Mouse (Mus musculus): ENCODE measurements around the gene Lsm10. TPM values are rescaled to one million over a fixed set of nuclear protein-coding genes. Genes with fewer than 3 reads are reported as not detected.
A peak's percentile ranks its signal among the peaks of the same experiment; 100 is the strongest.

Lsm10 gene
- polyA plus RNA-seq (2015; fragmentation: Nextera tagmentation; extraction: Ambion mirVana), result 51.3 and 55.8 TPM in 2 replicates

GRCm38 (mm10) chr4:126096464-126097111 is at the start of gene Lsm10:
Gene Lsm10, plus strand, starts transcription at chr4:126096623.
- peak; percentile 97 for ATAC-seq
- 3% methylated on average over 35 of the region's 37 CpGs for WGBS
- Histone ChIP-seq H3K9me3 (ENCODE audit: control insufficient read depth, low read length) (no peaks in the 10 kb centered on the region), H3K4me3 (ENCODE audit: low read length) (peak within 1 kb of the TSS; percentile 72), H3K9ac (ENCODE audit: low read depth, low read length) (peak within 1 kb of the TSS; percentile 80), H3K36me3 (ENCODE audit: control insufficient read depth, insufficient read depth, low read length) (no peaks in the 10 kb centered on the region), H3K4me1 (ENCODE audit: control insufficient read depth, insufficient read depth, low read depth, low read length) (peaks cover 3% of the 10 kb centered on the region), H3K4me2 (ENCODE audit: low read length) (peak within 1 kb of the TSS; percentile 74), H3K27ac (ENCODE audit: low read depth, low read length) (peak within 1 kb of the TSS; percentile 88), H3K27me3 (replicated peaks; ENCODE audit: control insufficient read depth, insufficient read depth, low read length) (no peaks in the 10 kb centered on the region)

GRCm38 (mm10) chr4:126046851-126047585 is 49.4 kb upstream of the Lsm10 start, which contains the start of gene Mrps15:
Gene Mrps15, plus strand, starts transcription at chr4:126046925.
- H3K27me3 ChIP-seq (replicated peaks; ENCODE audit: control insufficient read depth, insufficient read depth, low read length), result no peaks in the 10 kb centered on the region
- WGBS, result under 1% methylated on average over 51 of the region's 56 CpGs
- H3K4me2 ChIP-seq (ENCODE audit: low read length), result peak within 1 kb of the TSS; percentile 77
- peak within 1 kb of the TSS; percentile 86 for H3K4me3 ChIP-seq (ENCODE audit: low read length)
- peak; percentile 96 for ATAC-seq
- peak within 1 kb of the TSS; percentile 86 for H3K27ac ChIP-seq (ENCODE audit: low read depth, low read length)
- H3K9ac ChIP-seq (ENCODE audit: low read depth, low read length), result peak within 1 kb of the TSS; percentile 88
- H3K36me3 ChIP-seq (ENCODE audit: control insufficient read depth, insufficient read depth, low read length), result peaks cover 7% of the 10 kb centered on the region; the same call in 1 of the 2 replicates
- H3K4me1 ChIP-seq (ENCODE audit: control insufficient read depth, insufficient read depth, low read depth, low read length), result peaks cover 10% of the 10 kb centered on the region
- H3K9me3 ChIP-seq (ENCODE audit: control insufficient read depth, low read length), result no peaks in the 10 kb centered on the region

- peaks cover 28% of the 10 kb centered on the region for H3K36me3 ChIP-seq (ENCODE audit: control insufficient read depth, insufficient read depth, low read length)
- no peak overlapping the region for H3K9ac ChIP-seq (ENCODE audit: low read depth, low read length)
- no peaks in the 10 kb centered on the region for H3K27me3 ChIP-seq (replicated peaks; ENCODE audit: control insufficient read depth, insufficient read depth, low read length)
- H3K27ac ChIP-seq (ENCODE audit: low read depth, low read length), result no peak overlapping the region
- WGBS, result 86% methylated on average over 7 of the region's 7 CpGs
- H3K4me1 ChIP-seq (ENCODE audit: control insufficient read depth, insufficient read depth, low read depth, low read length), result peaks cover 10% of the 10 kb centered on the region
- ATAC-seq, result no peak
- H3K4me2 ChIP-seq (ENCODE audit: low read length), result no peak overlapping the region
- no peaks in the 10 kb centered on the region for H3K9me3 ChIP-seq (ENCODE audit: control insufficient read depth, low read length)
- H3K4me3 ChIP-seq (ENCODE audit: low read length), result no peak overlapping the region
Observed at GRCm38 (mm10) chr4:126051617-126052016, 44.8 kb upstream of the Lsm10 start.

DNA sequence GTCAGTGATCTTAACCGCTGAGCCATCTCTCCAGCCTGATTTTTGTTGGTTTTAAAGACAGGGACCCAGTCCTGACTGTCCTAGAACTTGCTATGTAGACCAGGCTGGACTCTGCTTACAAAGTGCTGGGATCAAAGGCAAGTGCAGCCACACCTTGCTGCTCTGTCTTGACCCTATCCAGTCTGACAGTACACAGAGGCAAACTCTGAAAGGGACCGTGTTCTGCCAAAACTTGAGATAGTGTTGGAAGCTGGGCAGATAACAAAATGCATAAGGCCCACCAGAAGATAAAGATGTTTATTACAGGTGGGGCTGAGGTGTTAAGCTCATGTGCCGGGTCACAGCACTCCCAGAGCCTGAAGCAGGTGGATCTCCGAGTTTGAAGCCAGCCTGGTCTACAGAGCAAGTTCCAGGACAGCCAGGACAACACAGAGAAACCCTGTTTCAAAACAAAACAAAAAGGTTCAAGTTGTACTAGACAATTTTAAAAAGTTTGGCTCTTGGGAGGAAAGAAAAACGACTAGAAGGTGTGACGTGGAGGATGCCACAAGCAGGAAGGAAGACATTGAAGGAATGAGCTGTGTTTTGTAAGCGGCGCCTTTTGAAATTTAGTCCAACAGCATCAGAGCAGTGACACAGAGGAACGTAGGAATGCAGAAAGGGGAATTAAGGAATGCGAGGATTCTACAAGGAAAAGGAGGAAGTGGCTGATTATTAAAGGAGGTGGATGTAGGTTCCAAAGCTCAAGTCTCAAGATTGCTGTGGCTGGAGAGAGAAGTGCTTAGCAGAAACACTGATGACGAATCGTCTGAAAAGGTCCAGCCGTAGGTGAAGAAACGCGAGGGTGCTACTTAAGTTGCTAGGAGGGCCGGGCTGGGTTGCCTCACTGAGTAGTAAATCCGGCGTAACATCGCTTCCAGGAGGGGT is 39.0 kb upstream of the Lsm10 start:
- ATAC-seq, result 0 out of 2 replicates have a peak, but pooled peaks have one; percentile 1
- Histone ChIP-seq H3K4me3 (ENCODE audit: low read length) (peak overlapping the region; percentile 68), H3K27me3 (replicated peaks; ENCODE audit: control insufficient read depth, insufficient read depth, low read length) (no peaks in the 10 kb centered on the region), H3K4me2 (ENCODE audit: low read length) (peak overlapping the region; percentile 93), H3K36me3 (ENCODE audit: control insufficient read depth, insufficient read depth, low read length) (peaks cover 20% of the 10 kb centered on the region; the same call in 1 of the 2 replicates), H3K4me1 (ENCODE audit: control insufficient read depth, insufficient read depth, low read depth, low read length) (peaks cover 14% of the 10 kb centered on the region), H3K9ac (ENCODE audit: low read depth, low read length) (peak overlapping the region; percentile 67), H3K27ac (ENCODE audit: low read depth, low read length) (no peak overlapping the region; the same call in 1 of the 2 replicates), H3K9me3 (ENCODE audit: control insufficient read depth, low read length) (no peaks in the 10 kb centered on the region)
- WGBS, result 17% methylated on average over 19 of the region's 19 CpGs

- peak within 1 kb of the TSS; percentile 93 for H3K4me2 ChIP-seq (ENCODE audit: low read length)
- no peaks in the 10 kb centered on the region for H3K9me3 ChIP-seq (ENCODE audit: control insufficient read depth, low read length)
- peaks cover 15% of the 10 kb centered on the region; the same call in 1 of the 2 replicates for H3K36me3 ChIP-seq (ENCODE audit: control insufficient read depth, insufficient read depth, low read length)
- peak; percentile 99 for ATAC-seq
- peak within 1 kb of the TSS; percentile 69 for H3K27ac ChIP-seq (ENCODE audit: low read depth, low read length)
- H3K9ac ChIP-seq (ENCODE audit: low read depth, low read length), result peak within 1 kb of the TSS; percentile 79
- no peaks in the 10 kb centered on the region for H3K27me3 ChIP-seq (replicated peaks; ENCODE audit: control insufficient read depth, insufficient read depth, low read length)
- peaks cover 14% of the 10 kb centered on the region for H3K4me1 ChIP-seq (ENCODE audit: control insufficient read depth, insufficient read depth, low read depth, low read length)
- WGBS, result under 1% methylated on average over 54 of the region's 57 CpGs
- H3K4me3 ChIP-seq (ENCODE audit: low read length), result peak within 1 kb of the TSS; percentile 68
Observed at GRCm38 (mm10) chr4:126058134-126058996, 38.1 kb upstream of the Lsm10 start, which contains the start of gene Oscp1. Gene Oscp1, plus strand, starts transcription at chr4:126058565.

DNA sequence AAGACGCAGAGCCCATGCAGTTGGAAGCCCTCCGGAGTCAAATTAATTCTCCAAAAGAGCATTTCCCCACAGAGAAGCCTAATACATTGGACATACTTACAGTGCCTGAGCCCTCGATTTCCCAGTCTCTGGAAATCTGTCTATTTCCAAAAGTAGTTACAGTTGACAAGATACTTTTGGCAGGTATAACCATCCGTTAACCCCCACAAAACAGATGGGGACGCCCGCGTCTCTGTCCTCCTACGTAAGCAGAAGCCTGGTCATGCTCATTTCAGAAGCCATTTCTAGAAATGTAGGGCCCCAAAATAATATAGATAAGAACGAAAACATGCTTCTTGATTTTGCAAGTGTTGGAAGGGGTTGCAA is 37.4 kb upstream of the Lsm10 start:
- H3K9me3 ChIP-seq (ENCODE audit: control insufficient read depth, low read length), result no peaks in the 10 kb centered on the region
- peak overlapping the region; percentile 79 for H3K9ac ChIP-seq (ENCODE audit: low read depth, low read length)
- no peaks in the 10 kb centered on the region for H3K27me3 ChIP-seq (replicated peaks; ENCODE audit: control insufficient read depth, insufficient read depth, low read length)
- peak overlapping the region; percentile 69 for H3K27ac ChIP-seq (ENCODE audit: low read depth, low read length)
- H3K4me3 ChIP-seq (ENCODE audit: low read length), result peak overlapping the region; percentile 68
- peaks cover 15% of the 10 kb centered on the region; the same call in 1 of the 2 replicates for H3K36me3 ChIP-seq (ENCODE audit: control insufficient read depth, insufficient read depth, low read length)
- H3K4me1 ChIP-seq (ENCODE audit: control insufficient read depth, insufficient read depth, low read depth, low read length), result peaks cover 14% of the 10 kb centered on the region
- WGBS, result 35% methylated on average over 9 of the region's 9 CpGs
- H3K4me2 ChIP-seq (ENCODE audit: low read length), result peak overlapping the region; percentile 73
- no peak for ATAC-seq

DNA sequence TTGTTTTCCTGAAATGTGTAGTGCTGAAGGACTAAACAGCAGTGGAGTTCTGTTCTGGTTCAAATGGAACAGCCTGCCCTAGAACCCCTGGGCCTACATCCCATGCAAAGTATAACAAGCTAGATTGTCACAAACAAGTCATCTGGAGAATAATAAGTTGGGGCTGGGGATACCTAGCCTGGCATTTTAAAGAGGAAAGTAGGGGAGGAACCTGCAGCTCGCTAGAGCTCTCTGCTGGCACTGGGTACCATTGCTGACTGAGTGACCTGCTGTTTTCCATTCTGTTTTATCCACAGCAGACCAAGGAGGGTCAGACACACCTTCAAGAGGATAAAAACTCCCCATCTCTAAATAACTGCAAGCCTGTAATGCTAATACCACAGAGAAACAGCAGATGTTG is 33.6 kb upstream of the Lsm10 start:
- H3K36me3 ChIP-seq (ENCODE audit: control insufficient read depth, insufficient read depth, low read length), result no peaks in the 10 kb centered on the region
- no peaks in the 10 kb centered on the region for H3K9me3 ChIP-seq (ENCODE audit: control insufficient read depth, low read length)
- no peak overlapping the region for H3K27ac ChIP-seq (ENCODE audit: low read depth, low read length)
- H3K4me1 ChIP-seq (ENCODE audit: control insufficient read depth, insufficient read depth, low read depth, low read length), result peaks cover 10% of the 10 kb centered on the region
- H3K9ac ChIP-seq (ENCODE audit: low read depth, low read length), result no peak overlapping the region
- no peak for ATAC-seq
- 48% methylated on average over 1 of the region's 1 CpGs for WGBS
- no peak overlapping the region for H3K4me2 ChIP-seq (ENCODE audit: low read length)
- no peak overlapping the region for H3K4me3 ChIP-seq (ENCODE audit: low read length)
- H3K27me3 ChIP-seq (replicated peaks; ENCODE audit: control insufficient read depth, insufficient read depth, low read length), result no peaks in the 10 kb centered on the region

DNA sequence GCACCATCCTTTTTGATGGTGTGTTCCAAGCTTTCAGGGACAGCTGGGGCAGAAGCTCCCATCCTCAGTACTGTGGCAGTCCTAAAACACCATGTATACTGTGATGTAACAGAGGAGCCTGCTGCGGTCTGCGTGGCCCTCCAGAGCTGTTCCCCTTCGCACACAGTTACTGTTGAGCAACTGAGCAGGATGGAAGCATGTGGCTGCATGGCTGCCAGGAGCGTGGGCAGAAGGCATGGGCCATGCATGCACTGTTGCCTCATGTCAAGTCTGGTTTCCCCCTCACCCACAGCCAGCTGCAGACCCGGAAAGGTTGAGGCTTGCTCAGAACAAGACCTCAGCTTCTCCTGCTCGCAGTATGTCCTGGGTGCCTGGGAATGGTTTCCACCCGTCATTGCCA is 31.2 kb upstream of the Lsm10 start:
- Histone ChIP-seq H3K4me1 (ENCODE audit: control insufficient read depth, insufficient read depth, low read depth, low read length) (no peaks in the 10 kb centered on the region), H3K9me3 (ENCODE audit: control insufficient read depth, low read length) (no peaks in the 10 kb centered on the region), H3K9ac (ENCODE audit: low read depth, low read length) (no peak overlapping the region), H3K4me3 (ENCODE audit: low read length) (no peak overlapping the region), H3K27me3 (replicated peaks; ENCODE audit: control insufficient read depth, insufficient read depth, low read length) (no peaks in the 10 kb centered on the region), H3K4me2 (ENCODE audit: low read length) (no peak overlapping the region), H3K27ac (ENCODE audit: low read depth, low read length) (no peak overlapping the region), H3K36me3 (ENCODE audit: control insufficient read depth, insufficient read depth, low read length) (no peaks in the 10 kb centered on the region)
- ATAC-seq, result no peak
- WGBS, result 96% methylated on average over 7 of the region's 7 CpGs

Measured in hindbrain, embryonic 16.5 days (tissue).